Mouse (Mus musculus) bone marrow macrophage, adult 2 months (primary cell): ENCODE data around the gene Ctsl.

Experiments
- CTCF ChIP-seq: IDR thresholded peaks from 2 replicates; pipeline ENCODE4 v1.5.1; 2012; ENCODE audit warnings: low read depth, mild to moderate bottlenecking, low read length, moderate library complexity
- POLR2A ChIP-seq: IDR thresholded peaks from 2 replicates; pipeline ENCODE4 v1.6.1; 2012; ENCODE audit warnings: mild to moderate bottlenecking, low read depth, low read length, borderline replicate concordance

DNA sequence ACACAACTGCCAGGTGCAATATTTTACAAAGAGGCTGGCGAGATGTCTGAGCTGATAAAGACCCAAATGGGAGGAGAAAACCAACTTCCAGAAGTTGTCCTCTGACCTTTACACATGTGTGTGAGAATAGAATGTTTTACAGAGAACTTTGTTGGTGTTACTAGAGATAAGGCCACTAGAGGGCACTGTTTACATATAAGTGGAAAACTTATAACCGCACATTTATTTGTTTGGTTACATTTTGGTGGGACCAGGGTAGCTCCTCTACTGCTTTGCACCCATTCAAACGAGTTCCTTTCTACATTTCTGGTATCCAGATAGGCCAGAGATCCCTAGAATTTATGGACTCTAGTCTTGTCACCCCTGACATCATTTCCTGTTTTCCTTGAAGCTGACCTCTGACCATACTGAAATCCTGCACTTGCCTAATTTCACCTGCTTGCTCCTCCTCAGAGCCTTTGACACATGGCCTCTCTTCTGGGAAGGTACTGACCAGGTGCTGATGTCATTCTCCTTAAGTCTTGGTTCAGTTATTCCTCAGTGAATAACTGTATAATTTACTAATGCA, 55.1 kb downstream of the Ctsl start:
- TF ChIP-seq CTCF (no peak), POLR2A (no peak)
